Mouse (Mus musculus): ENCODE data around the gene Ppp1r32.

GRCm38 (mm10) chr19:10459907-10460306 is 22.8 kb downstream of the Ppp1r32 start:
- TF ChIP-seq CTCF (IDR thresholded peaks at IDR 0.05; ENCODE audit: extremely low read depth, insufficient read depth, low read length), result no peak
- no peak for TF ChIP-seq POLR2A (IDR thresholded peaks at IDR 0.05; ENCODE audit: extremely low read depth, insufficient read depth, low read length)
